Mouse (Mus musculus) left cerebral cortex, postnatal 4 days (tissue): ENCODE results near the gene Trappc5. TPM values are rescaled to one million over a fixed set of nuclear protein-coding genes. Genes with fewer than 3 reads are reported as not detected.

ENCODE experiments used
- DNase-seq: peaks from one replicate; pipeline ENCODE4 v3.0.0-alpha.2; 2022
- intact Hi-C: fragments of 180-260 bp; cut with DNase I; formaldehyde crosslinking; loops from one replicate; pipeline ENCODE4 v1.15.1; 2025
- total RNA-seq, 2 experiments: library from RNA; stranded (reverse); gene quantifications; 2 replicates each; pipeline ENCODE4 v1.2.3; 2021

Trappc5 gene
- total RNA-seq, 2 experiments from 2014 or later = 34.4 to 37.0 TPM

GRCm38 (mm10) chr8:3674671-3675070, 1.4 kb upstream of the Trappc5 start:
- DNase-seq = no peak
- intact Hi-C loops = loop anchor here (5.0 to 10.0 kb wide), 3 partner anchors 47 to 210 kb away; partner anchors contain the start of genes C330021F23Rik, Pcp2 and Pex11g

GRCm38 (mm10) chr8:3676993-3677579, 987 bp downstream of the Trappc5 start:
- DNase-seq = no peak
- intact Hi-C loops = loop anchor here (5.0 to 10.0 kb wide), 3 partner anchors 50 to 212 kb away; partner anchors contain the start of genes C330021F23Rik, Pcp2 and Pex11g

DNA sequence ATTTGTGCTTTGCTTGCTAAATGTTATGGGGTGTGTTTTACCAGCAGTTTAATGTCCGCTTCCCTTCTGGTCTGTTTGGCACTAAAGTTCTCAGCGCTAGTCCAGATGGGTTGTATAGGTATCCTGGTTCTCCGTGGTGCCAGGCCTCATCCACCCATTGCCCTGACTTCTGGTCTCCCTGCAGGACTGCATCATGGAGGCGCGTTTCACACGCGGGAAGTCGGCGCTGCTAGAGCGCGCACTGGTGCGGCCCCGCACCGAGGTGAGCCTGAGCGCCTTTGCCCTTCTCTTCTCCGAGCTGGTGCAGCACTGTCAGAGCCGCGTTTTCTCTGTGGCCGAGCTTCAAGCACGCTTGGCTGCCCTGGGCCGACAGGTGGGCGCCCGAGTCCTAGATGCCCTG, 2.7 kb downstream of the Trappc5 start:
- intact Hi-C loops = loop anchor here (5.0 to 10.0 kb wide), 3 partner anchors 52 to 214 kb away; partner anchors contain the start of genes C330021F23Rik, Pcp2 and Pex11g
- no peak for DNase-seq

DNA sequence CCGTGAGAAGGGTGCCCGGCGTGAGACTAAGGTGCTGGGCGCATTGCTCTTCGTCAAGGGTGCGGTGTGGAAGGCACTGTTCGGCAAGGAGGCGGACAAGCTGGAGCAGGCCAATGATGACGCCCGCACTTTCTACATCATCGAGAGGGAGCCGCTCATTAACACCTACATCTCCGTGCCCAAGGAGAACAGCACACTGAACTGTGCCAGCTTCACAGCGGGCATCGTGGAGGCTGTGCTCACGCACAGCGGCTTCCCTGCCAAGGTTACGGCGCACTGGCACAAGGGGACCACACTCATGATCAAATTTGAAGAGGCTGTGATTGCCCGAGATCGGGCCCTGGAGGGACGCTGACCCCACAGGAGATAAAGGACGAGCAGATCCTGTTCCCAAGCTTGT, 3.1 kb downstream of the Trappc5 start:
- peak; percentile 29 for DNase-seq
- intact Hi-C loops = loop anchor here (5.0 to 10.0 kb wide), 3 partner anchors 52 to 214 kb away; partner anchors contain the start of genes C330021F23Rik, Pcp2 and Pex11g

DNA sequence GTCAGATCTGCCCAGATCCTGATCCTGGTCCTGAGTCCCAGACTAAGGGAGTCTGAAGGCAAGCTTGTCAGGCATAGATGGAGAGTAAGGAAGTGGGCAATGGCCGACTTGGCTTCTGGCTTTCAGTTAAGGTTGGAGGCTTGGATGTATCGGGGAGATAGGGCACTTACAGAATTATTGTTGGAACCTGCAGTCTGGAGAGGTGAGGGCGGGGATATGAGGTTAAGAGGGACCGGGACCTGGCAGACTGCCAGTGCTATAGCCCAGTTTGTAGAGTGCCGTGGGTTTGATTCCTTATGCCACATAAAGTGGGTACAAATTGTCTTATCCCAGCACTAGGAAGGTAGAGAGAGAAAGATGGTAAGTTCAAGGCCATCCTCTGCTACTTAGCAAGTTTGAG, 3.6 kb downstream of the Trappc5 start:
- intact Hi-C loops = loop anchor here (5.0 to 10.0 kb wide), 3 partner anchors 52 to 215 kb away; partner anchors contain the start of genes C330021F23Rik, Pcp2 and Pex11g
- no peak for DNase-seq

DNA sequence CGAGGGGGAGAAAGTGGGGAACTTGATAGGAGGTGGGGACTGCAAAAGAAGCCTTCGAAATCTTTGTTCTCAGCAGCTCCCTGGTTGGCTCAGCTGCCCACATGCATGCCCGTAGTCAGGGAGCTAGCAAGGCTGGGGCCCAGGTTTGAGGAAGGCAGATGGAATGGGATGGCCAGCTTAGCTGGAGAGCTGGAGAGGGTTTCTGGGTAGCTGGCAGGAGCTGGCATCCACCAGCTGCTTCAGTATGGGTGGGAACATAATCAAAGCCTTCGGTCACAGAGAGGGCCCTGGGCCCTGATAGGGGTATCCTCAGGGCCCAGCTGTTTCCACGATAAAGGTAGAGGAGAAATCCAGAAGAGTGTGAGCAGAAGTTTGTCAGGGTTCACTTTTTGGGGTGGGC, 6.3 kb downstream of the Trappc5 start:
- intact Hi-C loops = no loop called here
- DNase-seq = peak; percentile 75

DNA sequence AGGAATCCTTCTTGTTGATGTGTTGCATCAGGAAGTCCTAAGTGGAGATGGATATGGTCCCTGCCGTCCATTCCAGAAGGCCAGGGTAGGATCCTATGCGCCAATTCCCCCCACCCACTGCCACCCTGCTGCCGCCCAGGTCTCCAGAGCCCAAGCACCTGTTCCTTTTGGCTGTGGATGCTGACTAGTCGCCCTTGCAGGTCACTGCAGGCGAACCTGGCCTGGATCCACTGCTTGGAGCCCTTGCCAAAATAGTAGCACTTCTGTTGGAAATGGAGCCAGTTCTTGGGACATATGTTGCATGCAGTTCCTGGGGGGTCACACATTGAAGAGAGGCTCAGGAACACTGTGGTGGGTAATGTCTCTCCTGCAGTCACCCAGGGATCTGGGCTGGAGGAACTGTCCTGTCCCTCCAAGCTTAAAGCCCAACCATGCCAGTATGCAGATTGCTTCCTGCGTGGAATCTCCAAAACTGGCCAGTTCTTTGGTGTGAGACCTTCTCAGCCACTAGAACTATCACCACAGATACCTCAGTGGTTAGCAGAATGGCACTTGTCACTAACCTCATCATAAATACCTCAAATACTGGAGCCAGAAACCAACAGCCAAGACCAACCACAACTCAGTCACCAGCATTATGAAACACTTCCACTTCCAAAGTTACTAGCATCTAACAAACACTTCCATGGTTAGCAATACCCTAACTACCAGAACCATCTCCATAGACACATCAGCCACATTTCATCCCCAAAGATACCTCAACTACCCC, 7.5 kb downstream of the Trappc5 start:
- DNase-seq = peak; percentile 91
- intact Hi-C loops = no loop called here

- intact Hi-C loops = no loop called here
- no peak for DNase-seq
These were observed 8.4 kb downstream of the Trappc5 start for GRCm38 (mm10) chr8:3684530-3684929.

- DNase-seq = no peak
These were observed 9.3 kb downstream of the Trappc5 start for GRCm38 (mm10) chr8:3685422-3685821.

GRCm38 (mm10) chr8:3687537-3687936, 11.4 kb downstream of the Trappc5 start:
- intact Hi-C loops = no loop called here
- DNase-seq = no peak

More at GRCm38 (mm10) chr8:3685422-3685821, 9.3 kb downstream of the Trappc5 start:
- intact Hi-C loops = no loop called here

- no peak for DNase-seq
- intact Hi-C loops = no loop called here
These were observed 14.7 kb downstream of the Trappc5 start for GRCm38 (mm10) chr8:3690774-3691173.

DNA sequence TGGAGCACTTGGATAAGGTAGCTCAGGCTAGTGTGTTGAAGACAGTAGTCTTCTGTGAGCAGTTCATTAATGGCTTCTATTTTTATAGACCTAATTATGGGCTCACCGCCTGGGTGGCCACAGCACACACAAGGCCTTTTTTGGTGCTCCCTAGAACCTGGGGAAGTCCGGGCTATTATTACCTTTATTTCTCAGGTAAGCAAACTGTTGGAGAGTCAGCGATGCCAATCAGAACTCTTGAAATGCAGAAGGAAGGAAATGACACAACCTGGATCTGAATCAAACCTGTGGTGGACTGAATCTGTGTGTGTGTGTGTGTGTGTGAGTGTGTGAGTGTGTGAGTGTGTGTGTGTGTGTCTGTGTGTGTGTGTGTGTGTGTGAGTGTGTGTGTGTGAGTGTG, 18.0 kb downstream of the Trappc5 start, which contains the start of gene Fcer2a:
Fcer2a (minus strand) TSS at position 55 of the 400 bp plus-strand sequence.
- DNase-seq = no peak
- intact Hi-C loops = no loop called here

- intact Hi-C loops = no loop called here
- DNase-seq = no peak
These were observed 25.4 kb downstream of the Trappc5 start for GRCm38 (mm10) chr8:3701491-3701890.

GRCm38 (mm10) chr8:3705711-3706110, 29.6 kb downstream of the Trappc5 start:
- intact Hi-C loops = no loop called here
- no peak for DNase-seq

- intact Hi-C loops = no loop called here
- no peak for DNase-seq
These were observed 31.5 kb downstream of the Trappc5 start for GRCm38 (mm10) chr8:3707611-3708010.

DNA sequence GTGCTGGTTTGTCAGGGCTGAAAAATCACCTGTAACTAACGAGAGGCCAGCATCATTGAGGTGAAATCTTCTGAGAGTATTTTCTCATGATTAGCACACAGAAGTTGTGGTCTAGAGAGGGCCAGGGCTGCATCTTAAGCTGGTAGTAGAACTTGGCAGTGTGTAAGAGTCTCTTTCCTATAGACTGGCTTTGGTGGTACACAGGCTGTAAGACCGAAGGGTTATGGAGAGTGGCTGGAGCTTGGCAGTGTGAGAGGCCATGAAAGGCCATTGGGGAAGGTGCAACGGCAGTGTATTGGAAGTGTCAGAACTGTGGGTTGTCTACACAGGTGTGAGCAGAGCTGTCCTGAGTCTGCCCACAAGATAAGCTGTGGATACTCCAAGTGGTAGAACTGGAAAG, 34.2 kb downstream of the Trappc5 start:
- no peak for DNase-seq
- intact Hi-C loops = no loop called here

GRCm38 (mm10) chr8:3711646-3712045, 35.5 kb downstream of the Trappc5 start:
- DNase-seq = no peak
- intact Hi-C loops = no loop called here

DNA sequence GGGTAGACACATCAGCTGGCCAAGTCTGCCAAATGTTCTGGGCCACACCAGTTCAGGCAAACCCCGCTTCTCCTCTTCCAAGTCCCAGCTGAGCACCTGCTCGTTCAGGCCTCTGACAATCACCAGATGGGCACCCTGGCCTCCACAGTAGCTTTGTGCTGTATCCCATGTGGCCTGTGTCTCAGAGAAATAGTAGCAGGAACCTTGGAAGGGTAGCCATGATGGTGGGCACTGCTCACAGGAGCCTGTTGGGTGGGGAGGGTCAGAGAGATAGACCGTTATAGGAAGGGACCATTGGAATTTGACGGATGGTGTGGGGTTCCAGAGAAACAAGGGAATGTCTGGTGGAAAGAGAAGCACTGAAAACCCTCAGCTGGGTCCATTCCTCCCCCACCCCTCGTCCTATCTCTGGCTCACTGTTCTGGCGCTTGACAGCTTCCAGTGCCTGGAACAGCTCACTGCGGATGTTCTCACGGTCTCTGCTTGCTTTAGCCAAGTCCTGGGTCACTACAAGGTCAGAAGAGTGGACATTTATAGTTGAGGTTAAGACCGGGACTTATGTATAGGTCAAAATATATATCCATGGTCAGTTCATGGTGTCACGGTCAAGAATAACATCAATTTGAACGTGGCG, 41.3 kb downstream of the Trappc5 start:
- intact Hi-C loops = no loop called here
- DNase-seq = no peak

GRCm38 (mm10) chr8:3718559-3718958, 42.5 kb downstream of the Trappc5 start:
- intact Hi-C loops = no loop called here
- DNase-seq = peak; percentile 69

GRCm38 (mm10) chr8:3720551-3720950, 44.5 kb downstream of the Trappc5 start, which contains the start of gene Clec4g:
TSS of gene Clec4g (minus strand) at chr8:3720651.
- no peak for DNase-seq
- intact Hi-C loops = no loop called here

- peak; percentile 65 for DNase-seq
- intact Hi-C loops = no loop called here
These were observed 44.9 kb downstream of the Trappc5 start for GRCm38 (mm10) chr8:3721041-3721440.
